Mouse (Mus musculus) lung, embryonic 15.5 days (tissue): ENCODE measurements around the gene H2-T24. TPM values are rescaled to one million over a fixed set of nuclear protein-coding genes. Genes with fewer than 3 reads are reported as not detected.

Experiments
- ATAC-seq: fragments of 200-750 bp; cut with Nextera tagmentation; 2 replicates; pipeline ENCODE4 v1.8.0; 2017; ENCODE audit warnings: moderate number of reproducible peaks, borderline replicate concordance; ENCODE audit not compliant: low FRiP score, low TSS enrichment; ENCODE audit errors: extremely low read depth
- H3K27ac ChIP-seq: fragments of 300-500 bp; sonication (generic); 2 replicates; pipeline ENCODE4 v1.5.1; 2015; ENCODE audit warnings: moderate library complexity, mild to moderate bottlenecking, inconsistent platforms
- H3K27me3 ChIP-seq: fragments of 300-500 bp; sonication (generic); 2 replicates; pipeline ENCODE4 v1.6.1; 2015; ENCODE audit warnings: inconsistent platforms
- H3K36me3 ChIP-seq: fragments of 300-500 bp; sonication (generic); 2 replicates; pipeline ENCODE4 v1.6.1; 2015; ENCODE audit warnings: inconsistent platforms
- H3K4me1 ChIP-seq: fragments of 300-500 bp; sonication (generic); 2 replicates; pipeline ENCODE4 v1.6.1; 2015; ENCODE audit warnings: inconsistent platforms
- H3K4me2 ChIP-seq: fragments of 300-500 bp; sonication (generic); 2 replicates; pipeline ENCODE4 v1.6.1; 2015; ENCODE audit warnings: inconsistent platforms, mild to moderate bottlenecking, moderate library complexity
- H3K4me3 ChIP-seq: fragments of 300-500 bp; sonication (generic); 2 replicates; pipeline ENCODE4 v1.5.1; 2015; ENCODE audit warnings: mild to moderate bottlenecking, inconsistent platforms
- H3K9ac ChIP-seq: fragments of 300-500 bp; sonication (generic); 2 replicates; pipeline ENCODE4 v1.6.1; 2015; ENCODE audit warnings: inconsistent platforms
- H3K9me3 ChIP-seq: fragments of 300-500 bp; sonication (generic); 2 replicates; pipeline ENCODE4 v1.6.1; 2016; ENCODE audit warnings: inconsistent platforms
- WGBS: fragments of 180-500 bp; shearing (Covaris S2); methylation state at CpG from one replicate; pipeline ENCODE4 v1.1.7; 2015; 5-methylcytosine and 5-hydroxymethylcytosine counted together
- microRNA counts: library from miRNA; unstranded; fragments of <30 nt; microRNA quantifications from one replicate; lab custom pipeline; 2016
- microRNA-seq: library from miRNA; unstranded; fragments of <30 nt; microRNA quantifications from one replicate; pipeline ENCODE4, GENCODE M21; 2016
- polyA plus RNA-seq: library from polyadenylated mRNA; unstranded; fragments of >200 nt; fragmentation: Nextera tagmentation; extraction: Ambion mirVana; gene quantifications from 2 replicates; pipeline ENCODE4 v1.2.1, GENCODE M21; 2015

The H2-T24 gene
- polyA plus RNA-seq, 1 experiment from 2014 or later, result 3.2 TPM

DNA sequence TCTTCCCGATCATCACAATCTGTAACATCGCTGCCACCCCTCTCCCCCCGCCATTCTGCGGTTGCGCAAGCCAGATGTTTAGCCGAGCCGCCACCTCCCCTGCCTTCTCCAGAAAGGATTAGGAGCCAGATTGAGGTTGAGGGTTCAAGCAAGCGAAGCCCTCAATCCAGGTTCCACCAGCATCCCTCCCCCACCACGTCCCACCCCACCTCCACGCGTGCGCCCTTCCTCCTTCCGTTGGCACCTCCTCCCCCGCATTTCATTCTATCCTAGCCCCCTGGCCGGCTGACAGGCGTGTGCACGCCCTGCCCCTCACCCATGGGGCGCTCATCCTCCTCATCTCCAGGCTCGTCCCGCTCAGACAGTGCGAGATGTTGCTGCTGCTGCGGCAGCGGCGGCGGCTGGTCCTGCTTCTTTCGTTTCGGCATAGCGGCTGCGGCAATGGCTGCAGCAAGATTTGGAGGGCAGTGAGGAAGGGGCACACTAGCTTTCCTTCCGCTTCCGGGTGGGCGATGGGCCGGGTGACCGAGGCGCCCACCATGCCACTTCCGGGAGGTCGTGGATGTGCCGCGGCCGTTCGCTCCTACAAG, 41.5 kb downstream of the H2-T24 start:
- no peaks in the 10 kb centered on the region for H3K9me3 ChIP-seq
- H3K36me3 ChIP-seq, result peaks cover 36% of the 10 kb centered on the region
- peak overlapping the region; percentile 78 for H3K4me2 ChIP-seq
- H3K9ac ChIP-seq, result peak overlapping the region; percentile 80
- under 1% methylated on average over 41 of the region's 41 CpGs for WGBS
- peak; percentile 57 for ATAC-seq
- no peaks in the 10 kb centered on the region for H3K27me3 ChIP-seq
- H3K4me3 ChIP-seq, result peak overlapping the region; percentile 90
- peaks cover 18% of the 10 kb centered on the region for H3K4me1 ChIP-seq
- peak overlapping the region; percentile 98 for H3K27ac ChIP-seq

DNA sequence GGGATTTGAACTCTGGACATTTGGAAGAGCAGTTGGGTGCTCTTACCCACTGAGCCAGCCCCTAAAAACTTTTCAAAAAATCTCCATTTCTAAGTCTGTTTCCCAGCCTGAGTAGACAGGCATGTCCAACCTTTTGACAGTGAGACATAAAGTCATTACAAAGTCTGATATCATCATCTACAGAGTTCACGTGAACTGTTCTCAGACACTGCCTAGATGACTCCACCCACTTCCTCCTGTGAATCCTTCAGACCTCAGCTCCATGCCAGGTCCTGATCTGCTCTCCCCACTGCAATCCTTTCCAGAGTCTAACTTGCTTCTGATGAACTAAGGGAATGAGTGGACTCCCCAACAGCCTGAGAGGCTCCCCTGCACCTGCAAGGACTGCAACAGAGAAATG, 48.2 kb downstream of the H2-T24 start:
- Histone ChIP-seq H3K27me3 (no peaks in the 10 kb centered on the region), H3K4me3 (no peak overlapping the region), H3K9me3 (no peaks in the 10 kb centered on the region), H3K9ac (no peak overlapping the region), H3K4me1 (peaks cover 17% of the 10 kb centered on the region), H3K4me2 (no peak overlapping the region), H3K27ac (no peak overlapping the region), H3K36me3 (peaks cover 29% of the 10 kb centered on the region)
- ATAC-seq, result no peak
- WGBS, result 38% methylated on average over 1 of the region's 1 CpGs

DNA sequence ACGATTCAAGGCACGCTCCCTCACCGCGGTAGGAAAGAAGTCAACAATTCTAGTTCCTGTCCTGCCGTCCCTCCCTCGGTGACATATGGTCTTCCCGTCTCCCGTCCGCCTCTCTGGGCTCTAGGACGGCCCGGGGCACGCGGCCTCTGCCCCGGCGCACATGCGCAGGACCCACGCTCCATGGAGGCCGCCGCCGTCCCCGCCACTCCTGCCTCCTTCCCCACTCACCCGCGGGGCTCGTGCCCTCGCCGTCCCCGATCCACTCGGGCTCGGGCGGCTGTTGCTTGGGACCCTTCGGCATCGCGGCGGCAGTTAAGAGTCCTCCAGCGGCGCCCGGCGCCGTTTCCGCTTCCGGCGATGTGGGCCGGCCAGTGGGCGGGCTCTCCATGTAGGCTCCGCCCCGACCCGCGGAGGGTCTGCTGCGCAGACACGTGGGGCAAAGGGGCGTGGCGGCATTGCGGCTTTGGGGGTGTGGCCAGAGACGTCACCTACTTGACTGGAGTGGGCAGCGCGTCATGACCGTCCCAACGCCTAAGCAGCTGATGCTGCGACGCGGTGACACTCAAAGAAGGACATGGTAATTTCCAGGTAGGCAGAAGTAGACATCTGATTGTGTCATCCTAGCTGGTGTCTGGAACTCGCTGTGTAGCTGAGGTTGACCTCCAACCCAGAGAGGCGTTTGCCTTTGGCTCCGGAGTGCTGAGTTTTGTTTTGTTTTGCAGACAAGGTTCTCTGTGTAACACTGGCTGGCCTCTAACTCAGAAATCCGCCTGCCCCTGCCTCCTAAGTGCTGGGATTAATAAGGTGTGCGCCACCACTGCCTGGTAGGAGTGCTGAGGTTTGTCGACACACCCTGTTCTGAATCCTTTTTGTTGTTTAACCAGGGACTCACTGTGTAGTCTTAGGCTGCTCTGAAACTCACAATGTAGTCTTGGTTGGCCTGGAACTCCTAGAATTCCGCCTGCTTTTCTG, 50.7 kb downstream of the H2-T24 start, which contains the start of gene Abcf1:
Gene Abcf1, minus strand, starts transcription at position 344 of the 972 bp plus-strand sequence.
- Histone ChIP-seq H3K27me3 (no peaks in the 10 kb centered on the region), H3K4me3 (peak within 1 kb of the TSS; percentile 83), H3K36me3 (peaks cover 34% of the 10 kb centered on the region), H3K9me3 (no peaks in the 10 kb centered on the region), H3K4me2 (peak within 1 kb of the TSS; percentile 83), H3K9ac (peak within 1 kb of the TSS; percentile 74), H3K27ac (peak within 1 kb of the TSS; percentile 63), H3K4me1 (peaks cover 17% of the 10 kb centered on the region)
- WGBS, result under 1% methylated on average over 68 of the region's 68 CpGs
- ATAC-seq, result peak; percentile 96

DNA sequence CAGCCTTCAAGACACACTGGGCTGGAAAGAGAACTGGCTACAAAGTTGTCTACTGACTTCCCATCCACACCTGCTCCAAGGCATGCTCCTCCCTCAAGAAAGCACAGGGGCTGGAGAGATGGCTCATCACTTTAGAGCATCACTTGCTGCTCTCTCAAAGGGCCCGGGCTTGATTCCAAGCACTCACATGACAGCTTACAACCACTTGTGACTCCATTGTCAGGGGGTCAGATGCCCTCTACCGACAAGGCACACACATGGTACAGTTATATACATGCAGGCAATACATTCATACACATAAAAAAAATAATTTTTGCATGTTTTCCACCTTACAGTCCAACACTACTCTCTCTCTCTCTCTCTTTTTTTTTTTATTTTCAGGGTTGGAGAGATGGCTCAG, 52.7 kb downstream of the H2-T24 start:
- ATAC-seq, result no peak
- 81% methylated on average over 2 of the region's 2 CpGs for WGBS

DNA sequence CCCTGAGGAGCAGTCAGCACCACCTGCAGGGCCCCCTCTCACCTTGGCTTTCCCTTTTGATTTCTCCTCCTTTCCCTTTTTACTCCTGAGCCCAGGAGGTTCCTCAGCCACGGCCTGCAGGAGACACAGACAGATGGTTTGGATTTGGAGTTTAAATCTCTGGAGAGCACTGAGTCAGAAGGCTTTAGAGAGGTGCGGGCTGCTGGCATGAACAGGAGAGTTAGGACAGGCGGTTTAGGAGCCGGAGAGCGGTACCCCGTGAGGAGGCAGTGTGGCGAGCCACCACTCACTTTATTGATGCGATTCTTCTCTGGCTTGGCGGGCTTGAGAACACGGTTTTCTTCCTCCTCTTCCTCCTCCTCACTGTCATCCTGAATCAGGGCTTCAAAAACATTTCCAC, 57.1 kb downstream of the H2-T24 start:
- no peak for ATAC-seq
- H3K9me3 ChIP-seq, result no peaks in the 10 kb centered on the region
- WGBS, result 87% methylated on average over 10 of the region's 10 CpGs
- H3K36me3 ChIP-seq, result peaks cover 71% of the 10 kb centered on the region
- H3K4me3 ChIP-seq, result no peak overlapping the region
- no peaks in the 10 kb centered on the region for H3K27me3 ChIP-seq
- H3K4me2 ChIP-seq, result no peak overlapping the region
- no peak overlapping the region for H3K9ac ChIP-seq
- H3K4me1 ChIP-seq, result peaks cover 3% of the 10 kb centered on the region
- no peak overlapping the region for H3K27ac ChIP-seq

More for the DNA sequence above, 52.7 kb downstream of the H2-T24 start:
- Histone ChIP-seq H3K27me3 (no peaks in the 10 kb centered on the region), H3K9me3 (no peaks in the 10 kb centered on the region), H3K27ac (no peak overlapping the region), H3K4me1 (peaks cover 17% of the 10 kb centered on the region), H3K36me3 (peaks cover 35% of the 10 kb centered on the region), H3K4me3 (no peak overlapping the region), H3K9ac (no peak overlapping the region), H3K4me2 (no peak overlapping the region)

DNA sequence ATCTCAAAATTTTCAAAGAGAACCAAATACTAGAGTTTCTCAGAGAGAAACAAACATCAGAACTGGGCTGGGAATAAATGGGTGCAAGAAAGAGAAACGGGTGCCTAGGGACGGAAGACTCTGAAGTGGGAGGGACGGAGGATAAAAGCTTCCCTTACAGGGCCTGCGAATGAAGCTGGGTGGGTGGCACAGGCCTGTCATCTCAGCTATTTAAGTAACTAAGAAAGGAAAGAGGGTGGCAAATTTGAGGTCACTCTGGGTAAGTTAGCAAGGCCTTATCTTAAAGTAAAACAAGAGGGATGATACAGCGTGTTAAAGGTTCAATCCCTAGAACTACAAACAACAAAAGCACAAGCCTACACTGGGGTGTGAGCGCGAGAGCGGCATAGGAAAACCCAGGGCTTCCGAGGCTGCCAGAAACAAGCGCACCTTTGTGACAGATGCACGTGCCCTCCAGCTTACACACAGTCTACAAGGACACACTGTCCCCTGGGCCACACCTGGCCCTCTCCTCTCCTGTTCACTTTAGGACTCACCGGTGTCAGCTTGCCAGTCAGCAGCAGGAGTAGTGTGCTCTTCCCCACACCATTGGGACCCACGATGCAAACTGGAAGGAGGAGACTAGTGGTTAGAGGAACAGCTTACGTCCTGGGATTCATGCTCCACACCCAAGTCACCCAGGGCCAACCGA, 61.7 kb downstream of the H2-T24 start:
- H3K9ac ChIP-seq, result no peak overlapping the region
- peaks cover 82% of the 10 kb centered on the region for H3K36me3 ChIP-seq
- no peak overlapping the region for H3K4me3 ChIP-seq
- no peak overlapping the region for H3K27ac ChIP-seq
- H3K27me3 ChIP-seq, result no peaks in the 10 kb centered on the region
- H3K4me1 ChIP-seq, result no peaks in the 10 kb centered on the region
- 94% methylated on average over 15 of the region's 15 CpGs for WGBS
- no peak for ATAC-seq
- no peaks in the 10 kb centered on the region for H3K9me3 ChIP-seq
- H3K4me2 ChIP-seq, result no peak overlapping the region

MicroRNA genes within 50 kb of the gene (microRNA counts, 519-probe panel; counts per million panel counts)
- microRNA mmu-miR-877 (lab: Ali Mortazavi, UCI), result 2,183 counts per million, percentile 27 among the panel's probes with 10 or more counts

Small RNA genes lying within 50 kb of the gene (microRNA-seq; reads per million reads assigned to microRNA genes)
- 51.0 reads per million, percentile 46 among the genes with 10 or more reads in this experiment for gene Mir877

Other genes starting within 250 kb of the H2-T24 start
- 17.9 and 21.0 TPM in 2 replicates for gene Ier3, start 198.9 kb downstream of the H2-T24 start, polyA plus RNA-seq
- gene Flot1, start 197.3 kb downstream of the H2-T24 start, polyA plus RNA-seq, result 50.1 and 54.4 TPM in 2 replicates
- gene Tubb5, start 182.3 kb downstream of the H2-T24 start, polyA plus RNA-seq, result 1,042 and 1,079 TPM in 2 replicates
- 24.1 and 24.7 TPM in 2 replicates for gene Mdc1, start 179.0 kb downstream of the H2-T24 start, polyA plus RNA-seq
- 71.0 and 73.3 TPM in 2 replicates for gene Nrm, start 159.2 kb downstream of the H2-T24 start, polyA plus RNA-seq
- gene Ppp1r18, start 155.0 kb downstream of the H2-T24 start, polyA plus RNA-seq, result 21.3 and 23.4 TPM in 2 replicates
- gene Dhx16, start 140.7 kb downstream of the H2-T24 start, polyA plus RNA-seq, result 42.0 and 42.1 TPM in 2 replicates
- 20.5 and 21.2 TPM in 2 replicates for gene 2310061I04Rik, start 123.1 kb downstream of the H2-T24 start, polyA plus RNA-seq
- gene Atat1, start 110.5 kb downstream of the H2-T24 start, polyA plus RNA-seq, result 58.3 and 63.6 TPM in 2 replicates
- gene Mrps18b, start 104.2 kb downstream of the H2-T24 start, polyA plus RNA-seq, result 73.9 and 77.5 TPM in 2 replicates
- gene Ppp1r10, start 104.1 kb downstream of the H2-T24 start, polyA plus RNA-seq, result 35.9 and 38.2 TPM in 2 replicates
- gene Abcf1, start 50.8 kb downstream of the H2-T24 start, polyA plus RNA-seq, result 71.6 and 87.8 TPM in 2 replicates
- 49.4 and 50.3 TPM in 2 replicates for gene Gnl1, start 40.7 kb downstream of the H2-T24 start, polyA plus RNA-seq
- 29.3 and 32.4 TPM in 2 replicates for gene Prr3, start 40.3 kb downstream of the H2-T24 start, polyA plus RNA-seq
- gene H2-T23, start 12.3 kb upstream of the H2-T24 start, polyA plus RNA-seq, result 6.1 and 8.4 TPM in 2 replicates
- 16.1 and 18.4 TPM in 2 replicates for gene H2-T22, start 22.2 kb upstream of the H2-T24 start, polyA plus RNA-seq
- gene Gm6034, start 22.4 kb upstream of the H2-T24 start, polyA plus RNA-seq, result not detected in 2 replicates
- gene Gm11127, start 37.8 kb upstream of the H2-T24 start, polyA plus RNA-seq, result not detected in 2 replicates
- gene Gm19684, start 101.1 kb upstream of the H2-T24 start, polyA plus RNA-seq, result not detected in 2 replicates
- gene Gm7030, start 108.9 kb upstream of the H2-T24 start, polyA plus RNA-seq, result 0.19 TPM in 1 of 2 replicates, not detected in the other
- 35.2 and 39.5 TPM in 2 replicates for gene Gm8909, start 148.0 kb upstream of the H2-T24 start, polyA plus RNA-seq
- gene H2-T3, start 169.7 kb upstream of the H2-T24 start, polyA plus RNA-seq, result 0.59 and 0.71 TPM in 2 replicates
- 177 and 178 TPM in 2 replicates for gene Rpp21, start 237.5 kb upstream of the H2-T24 start, polyA plus RNA-seq